Mouse (Mus musculus) testis, adult 2 months (tissue): ENCODE measurements at regions not wholly inside any gene's neighbourhood (a gene's known extent, or its start where the extent isn't known, plus 50 kb on each side); places are given as distances from the start of the nearest gene placed in this dataset.

Experiments used
- CTCF ChIP-seq: fragments of 200-500 bp; IDR thresholded peaks from 2 replicates; pipeline ENCODE4 v1.5.1; 2012; ENCODE audit warnings: low read depth, mild to moderate bottlenecking, inconsistent platforms, low read length, moderate library complexity; ENCODE audit not compliant: control insufficient read depth, insufficient read depth, insufficient replicate concordance
- POLR2A ChIP-seq: fragments of 200-500 bp; IDR thresholded peaks from 2 replicates; pipeline ENCODE4 v1.6.1; 2012; ENCODE audit warnings: low read depth, mild to moderate bottlenecking, inconsistent platforms, low read length, moderate library complexity; ENCODE audit not compliant: control insufficient read depth

- no peak for TF ChIP-seq CTCF
- no peak for TF ChIP-seq POLR2A
Observed at GRCm38 (mm10) chr7:72974384-72974783, 400.9 kb upstream of the Rgma start.
